Mouse (Mus musculus): ENCODE measurements around the gene Pck1.

DNA sequence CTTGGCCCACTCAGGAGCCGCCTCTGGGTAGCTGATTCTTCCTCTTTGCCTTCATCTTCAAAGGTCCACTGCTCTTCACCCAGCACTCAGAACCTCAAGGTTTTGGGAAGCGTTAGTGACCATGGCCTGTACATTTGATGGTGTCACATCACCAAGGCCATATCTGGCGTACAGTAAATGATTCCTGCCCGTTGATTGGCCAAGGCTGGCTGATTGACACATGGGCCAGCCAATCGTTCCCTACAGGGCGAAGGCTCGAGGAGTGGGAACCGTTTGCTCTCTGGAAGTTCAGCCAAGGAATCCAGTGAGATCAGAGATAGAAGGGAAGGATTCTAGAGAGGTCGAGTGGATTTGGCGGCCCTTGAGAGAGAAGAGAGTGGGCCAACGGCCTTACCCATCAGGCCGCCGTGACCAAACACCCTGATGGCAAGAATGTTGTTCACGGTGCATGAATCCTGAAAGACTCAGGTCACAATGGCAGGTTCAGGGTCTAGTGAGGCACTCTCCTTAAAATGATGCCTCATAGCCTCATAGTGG, 52.8 kb downstream of the Pck1 start:
- TF ChIP-seq CTCF (IDR thresholded peaks at IDR 0.05; ENCODE audit: extremely low read depth, insufficient read depth, low read length) (no peak), POLR2A (IDR thresholded peaks at IDR 0.05; ENCODE audit: extremely low read depth, insufficient read depth, low read length) (no peak)

Measured in cortical plate, adult 2 months (tissue).